Mouse (Mus musculus): ENCODE data around the gene Kif3a. TPM values are rescaled to one million over a fixed set of nuclear protein-coding genes. Genes with fewer than 3 reads are reported as not detected.

The Kif3a gene
- polyA plus RNA-seq, 2 experiments = 38.3 to 63.7 TPM

DNA sequence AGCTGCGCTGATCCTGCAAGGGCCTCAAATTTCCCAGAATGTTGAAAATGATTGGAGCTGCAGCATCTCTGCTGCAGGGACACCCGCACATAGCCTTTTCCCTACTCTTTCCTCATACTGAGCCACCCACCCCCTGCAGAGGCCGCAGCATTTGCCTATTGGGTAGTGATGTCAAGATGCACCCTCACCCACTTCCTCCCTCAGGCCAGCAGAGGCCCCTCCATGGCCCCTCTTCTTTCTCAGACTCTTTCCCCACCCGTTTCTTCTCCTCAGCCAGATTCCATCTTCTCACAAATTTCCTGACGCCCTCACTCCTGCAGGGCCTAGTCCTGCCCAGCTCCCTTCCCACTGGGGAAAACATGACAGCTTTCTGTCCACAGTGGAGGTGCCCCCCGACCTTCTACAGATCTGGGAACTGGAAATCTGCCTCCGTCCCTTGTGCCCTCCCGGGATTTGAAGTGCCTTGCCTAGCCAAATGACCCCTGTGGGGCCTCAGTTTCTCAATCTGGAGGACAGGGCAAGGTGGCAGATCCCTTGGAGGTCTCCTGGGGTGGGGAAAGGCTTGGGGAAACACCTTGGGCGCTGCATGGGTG lies 68.5 kb downstream of the Kif3a start:
- ATAC-seq (ENCODE audit: low FRiP score, low read depth) = no peak
- DNase-seq (ENCODE audit: low spot score) = no peak
- Histone ChIP-seq H3K4me2 (replicated peaks; ENCODE audit: low read depth, low read length, severe bottlenecking) (peak overlapping the region; percentile 79), H3K4me3 (replicated peaks; ENCODE audit: low read length) (peak overlapping the region; percentile 35), H3K4me1 (ENCODE audit: control insufficient read depth, insufficient read depth, low read length) (peaks cover 11% of the 10 kb centered on the region; the same call in 1 of the 2 replicates), H3K9me3 (ENCODE audit: control insufficient read depth, low read length) (no peaks in the 10 kb centered on the region), H3K36me3 (ENCODE audit: control insufficient read depth, insufficient read depth, low read length) (no peaks in the 10 kb centered on the region), H3K27me3 (ENCODE audit: control insufficient read depth, insufficient read depth, low read length) (no peaks in the 10 kb centered on the region), H3K27ac (replicated peaks; ENCODE audit: low read depth, low read length) (no peak overlapping the region), H3K9ac (ENCODE audit: low read depth, low read length, severe bottlenecking) (peak overlapping the region; percentile 50)
- TF ChIP-seq POLR2A (IDR thresholded peaks at IDR 0.05; ENCODE audit: borderline replicate concordance, extremely low read depth, insufficient read depth, insufficient read length) = no peak
- 44% methylated on average over 9 of the region's 9 CpGs for WGBS

DNA sequence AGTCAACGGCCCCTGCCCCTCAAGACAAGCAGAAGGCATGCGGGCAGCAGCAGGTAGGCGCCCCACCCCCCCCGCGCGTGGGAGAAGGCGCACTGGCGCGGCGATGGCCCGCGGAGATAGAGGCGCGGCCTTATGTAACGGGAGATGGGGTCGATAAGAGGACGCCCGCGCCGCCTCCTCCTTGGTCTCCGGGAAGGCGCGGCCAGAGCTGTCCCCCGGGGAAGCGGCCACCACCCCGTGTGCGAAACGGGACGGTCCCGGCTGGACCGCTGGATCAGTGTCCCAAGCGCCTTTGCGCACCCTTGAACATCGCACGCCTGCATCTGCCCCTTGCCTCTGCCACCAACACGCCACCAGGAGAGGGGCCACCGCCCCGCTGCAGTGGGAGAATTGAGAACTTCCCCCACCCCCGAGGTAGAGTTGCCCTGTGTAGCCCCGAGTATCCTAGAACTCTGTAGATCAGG lies 69.0 kb downstream of the Kif3a start:
- no peak for TF ChIP-seq POLR2A (IDR thresholded peaks at IDR 0.05; ENCODE audit: borderline replicate concordance, extremely low read depth, insufficient read depth, insufficient read length)
- H3K27ac ChIP-seq (replicated peaks; ENCODE audit: low read depth, low read length) = no peak overlapping the region
- peak overlapping the region; percentile 50 for H3K9ac ChIP-seq (ENCODE audit: low read depth, low read length, severe bottlenecking)
- H3K36me3 ChIP-seq (ENCODE audit: control insufficient read depth, insufficient read depth, low read length) = no peaks in the 10 kb centered on the region
- H3K27me3 ChIP-seq (ENCODE audit: control insufficient read depth, insufficient read depth, low read length) = no peaks in the 10 kb centered on the region
- H3K4me2 ChIP-seq (replicated peaks; ENCODE audit: low read depth, low read length, severe bottlenecking) = peak overlapping the region; percentile 79
- 0% methylated on average over 12 of the region's 40 CpGs for WGBS
- DNase-seq (ENCODE audit: low spot score) = peak; percentile 39
- peak overlapping the region; percentile 35 for H3K4me3 ChIP-seq (replicated peaks; ENCODE audit: low read length)
- H3K9me3 ChIP-seq (ENCODE audit: control insufficient read depth, low read length) = no peaks in the 10 kb centered on the region
- peaks cover 11% of the 10 kb centered on the region; the same call in 1 of the 2 replicates for H3K4me1 ChIP-seq (ENCODE audit: control insufficient read depth, insufficient read depth, low read length)
- ATAC-seq (ENCODE audit: low FRiP score, low read depth) = no peak

DNA sequence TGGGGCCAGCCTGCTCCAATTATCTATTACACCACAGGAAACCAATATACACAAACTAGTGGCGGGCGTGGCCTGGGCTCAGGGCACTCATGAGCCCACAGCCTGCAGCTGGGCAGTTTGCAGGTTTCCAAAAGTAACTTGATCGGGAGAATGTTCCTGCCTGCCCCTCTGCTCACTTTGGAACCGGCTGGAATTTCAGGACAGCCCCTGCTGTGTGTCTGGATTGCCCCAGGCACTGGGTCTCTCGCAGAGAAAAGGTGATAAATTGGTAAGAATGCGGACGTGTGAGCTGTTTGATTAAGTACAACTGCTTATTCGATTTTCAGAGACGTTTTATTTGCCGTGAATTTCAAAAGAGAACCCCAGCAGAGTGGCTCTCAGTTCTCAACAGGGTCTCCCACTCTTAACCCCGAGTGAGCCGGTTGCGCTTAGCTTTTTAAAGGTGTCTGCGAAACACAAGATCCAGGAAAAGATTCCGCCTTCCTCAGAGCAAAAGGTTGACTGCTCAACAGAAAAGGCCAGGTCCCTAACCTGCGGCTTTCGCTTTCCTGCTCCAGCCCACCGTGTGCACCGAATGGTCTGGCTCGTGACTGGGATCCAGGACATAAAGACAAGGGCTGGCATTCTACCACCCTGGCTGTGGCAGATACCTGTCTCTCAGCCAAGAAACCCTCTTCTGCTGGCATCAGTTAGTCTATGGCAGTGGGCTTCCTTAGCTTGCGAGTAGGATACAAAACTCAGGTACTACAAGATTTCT lies 70.0 kb downstream of the Kif3a start:
- TF ChIP-seq POLR2A (IDR thresholded peaks at IDR 0.05; ENCODE audit: borderline replicate concordance, extremely low read depth, insufficient read depth, insufficient read length) = no peak
- Histone ChIP-seq H3K9ac (ENCODE audit: low read depth, low read length, severe bottlenecking) (0 out of 2 replicates have a peak overlapping the region, but pooled peaks have one; percentile 12), H3K4me2 (replicated peaks; ENCODE audit: low read depth, low read length, severe bottlenecking) (peak overlapping the region; percentile 20; the same call in 1 of the 2 replicates), H3K4me3 (replicated peaks; ENCODE audit: low read length) (no peak overlapping the region), H3K9me3 (ENCODE audit: control insufficient read depth, low read length) (no peaks in the 10 kb centered on the region), H3K27me3 (ENCODE audit: control insufficient read depth, insufficient read depth, low read length) (no peaks in the 10 kb centered on the region), H3K27ac (replicated peaks; ENCODE audit: low read depth, low read length) (no peak overlapping the region), H3K36me3 (ENCODE audit: control insufficient read depth, insufficient read depth, low read length) (no peaks in the 10 kb centered on the region), H3K4me1 (ENCODE audit: control insufficient read depth, insufficient read depth, low read length) (peaks cover 11% of the 10 kb centered on the region; the same call in 1 of the 2 replicates)
- 7% methylated on average over 21 of the region's 21 CpGs for WGBS
- no peak for DNase-seq (ENCODE audit: low spot score)
- no peak for ATAC-seq (ENCODE audit: low FRiP score, low read depth)

DNA sequence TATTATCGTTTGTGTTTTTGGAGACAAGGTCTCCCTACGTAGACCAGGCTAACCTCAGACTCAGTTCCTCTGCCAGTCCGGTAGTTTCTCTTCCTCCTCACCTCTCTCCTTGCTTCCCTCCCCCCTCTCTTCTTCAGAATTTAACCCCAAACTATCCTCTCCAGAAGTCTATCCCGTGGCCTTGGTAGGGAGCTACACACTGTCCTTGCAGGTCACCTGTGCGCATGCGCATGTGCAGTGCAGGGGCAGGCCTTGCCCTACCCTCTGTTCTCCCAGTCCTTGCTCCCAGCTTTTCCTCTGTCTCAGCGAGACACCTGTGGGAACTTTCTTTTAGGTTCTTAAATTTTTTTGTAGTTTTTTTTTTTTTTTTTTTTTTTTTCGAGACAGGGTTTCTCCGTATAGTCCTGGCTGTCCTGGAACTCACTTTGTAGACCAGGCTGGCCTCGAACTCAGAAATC lies 70.7 kb downstream of the Kif3a start:
- no peak overlapping the region for H3K4me2 ChIP-seq (replicated peaks; ENCODE audit: low read depth, low read length, severe bottlenecking)
- ATAC-seq (ENCODE audit: low FRiP score, low read depth) (no peak), DNase-seq (ENCODE audit: low spot score) (no peak)
- no peaks in the 10 kb centered on the region for H3K9me3 ChIP-seq (ENCODE audit: control insufficient read depth, low read length)
- peaks cover 11% of the 10 kb centered on the region; the same call in 1 of the 2 replicates for H3K4me1 ChIP-seq (ENCODE audit: control insufficient read depth, insufficient read depth, low read length)
- no peak overlapping the region for H3K27ac ChIP-seq (replicated peaks; ENCODE audit: low read depth, low read length)
- no peaks in the 10 kb centered on the region for H3K36me3 ChIP-seq (ENCODE audit: control insufficient read depth, insufficient read depth, low read length)
- WGBS = 68% methylated on average over 10 of the region's 10 CpGs
- no peak overlapping the region for H3K9ac ChIP-seq (ENCODE audit: low read depth, low read length, severe bottlenecking)
- TF ChIP-seq POLR2A (IDR thresholded peaks at IDR 0.05; ENCODE audit: borderline replicate concordance, extremely low read depth, insufficient read depth, insufficient read length) = no peak
- no peaks in the 10 kb centered on the region for H3K27me3 ChIP-seq (ENCODE audit: control insufficient read depth, insufficient read depth, low read length)
- H3K4me3 ChIP-seq (replicated peaks; ENCODE audit: low read length) = no peak overlapping the region

DNA sequence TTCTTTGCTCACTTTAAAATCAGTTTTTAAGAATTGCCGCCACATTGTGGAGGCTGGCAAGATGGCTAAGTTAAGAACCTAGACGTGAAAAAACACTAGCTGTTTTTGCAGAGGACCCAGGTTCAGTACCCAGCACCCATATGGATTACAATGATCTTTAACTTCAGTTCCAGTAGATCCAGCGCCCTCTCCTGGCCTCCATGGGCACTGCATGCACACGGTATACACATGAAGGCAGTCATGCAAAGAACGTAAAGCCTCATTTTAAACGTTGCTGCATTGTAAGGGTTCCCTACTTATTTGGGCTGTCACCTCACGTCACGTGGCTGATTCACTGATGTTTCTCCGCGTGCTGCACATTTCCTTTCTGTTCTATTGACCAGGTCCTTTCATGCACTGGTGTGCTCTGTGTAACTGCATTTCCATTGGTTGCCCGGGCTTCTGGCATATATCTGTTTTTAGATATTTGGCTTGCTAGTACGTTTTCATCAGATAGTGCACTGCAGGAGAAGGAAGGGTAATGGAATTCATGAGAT lies 75.6 kb downstream of the Kif3a start:
- Histone ChIP-seq H3K4me3 (replicated peaks; ENCODE audit: low read length) (no peak overlapping the region), H3K27me3 (ENCODE audit: control insufficient read depth, insufficient read depth, low read length) (no peaks in the 10 kb centered on the region), H3K36me3 (ENCODE audit: control insufficient read depth, insufficient read depth, low read length) (no peaks in the 10 kb centered on the region), H3K4me2 (replicated peaks; ENCODE audit: low read depth, low read length, severe bottlenecking) (no peak overlapping the region), H3K9ac (ENCODE audit: low read depth, low read length, severe bottlenecking) (no peak overlapping the region), H3K27ac (replicated peaks; ENCODE audit: low read depth, low read length) (no peak overlapping the region), H3K4me1 (ENCODE audit: control insufficient read depth, insufficient read depth, low read length) (no peaks in the 10 kb centered on the region), H3K9me3 (ENCODE audit: control insufficient read depth, low read length) (no peaks in the 10 kb centered on the region)
- ATAC-seq (ENCODE audit: low FRiP score, low read depth) = no peak
- no peak for TF ChIP-seq POLR2A (IDR thresholded peaks at IDR 0.05; ENCODE audit: borderline replicate concordance, extremely low read depth, insufficient read depth, insufficient read length)
- WGBS = 78% methylated on average over 12 of the region's 12 CpGs
- DNase-seq (ENCODE audit: low spot score) = no peak
